8 mouse cellular contexts compared by ENCODE assay signal in genomic region chr3:146150058-146150400, GRCm38 (mm10). TPM values are rescaled to one million over a fixed set of nuclear protein-coding genes. Genes with fewer than 3 reads are reported as not detected.
A peak's percentile ranks its signal among the peaks of the same experiment; 100 is the strongest.
DNase-seq lines count a peak whose midpoint lies in the region; ATAC-seq and TF ChIP-seq lines count a peak whose summit lies in the region.

No protein-coding gene starts in this region.

- no peaks in the 10 kb centered on the region for H3K9me3 ChIP-seq in ES-E14 (ENCODE audit: control insufficient read depth, insufficient read depth, low read depth, low read length)
- H3K9me3 ChIP-seq in lung, postnatal 0 days (ENCODE audit: low read length): no peaks in the 10 kb centered on the region

- peaks cover 0 to 5% of the 10 kb centered on the region in 2 experiments; a peak in 1 of 4 replicates for H3K4me1 ChIP-seq in ES-E14 (ENCODE audit: control insufficient read depth in 2 of 2, insufficient read depth in 2 of 2, low read length in 2 of 2, poor library complexity in 1 of 2)
- H3K4me1 ChIP-seq in brown adipose tissue, adult 24 weeks (ENCODE audit: control insufficient read depth, insufficient read depth, insufficient read length, low read length): no peaks in the 10 kb centered on the region
- 0 out of 2 replicates have a peak, but pooled peaks cover 4% of the 10 kb centered on the region for H3K4me1 ChIP-seq in lung, postnatal 0 days (ENCODE audit: insufficient read depth, low read depth, low read length)

- in situ Hi-C loops in ES-E14 (cut with MboI; ENCODE audit: low sequenced_read_pairs in 2 of 2, unreplicated experiment in 2 of 2): no loop called here

- no peak for DNase-seq in ES-E14 (ENCODE audit: low read depth, low spot score)
- DNase-seq in heart, adult 9 months (ENCODE audit: low spot score in 2 of 2): peak; percentile 25 to 29
- DNase-seq in kidney, adult 9 months: peak; percentile 9
- peak; percentile 49 for DNase-seq in lung, postnatal 0 days (ENCODE audit: low spot score)
- no peak for DNase-seq in cerebellum, adult 9-11 months
- no peak for DNase-seq in frontal cortex, postnatal 10 days (ENCODE audit: low spot score in 2 of 2)

- no peak for TF ChIP-seq EP300 in lung, postnatal 0 days (IDR thresholded peaks at IDR 0.05)

- 1% methylated on average over 20 of the region's 26 CpGs for WGBS in lung, postnatal 0 days

- H3K27me3 ChIP-seq in lung, postnatal 0 days (replicated peaks; ENCODE audit: insufficient read depth, low read length): 0 out of 2 replicates have a peak, but pooled peaks cover 3% of the 10 kb centered on the region

- no peaks in the 10 kb centered on the region for H3K36me3 ChIP-seq in ES-E14 (ENCODE audit: control insufficient read depth, insufficient read depth, low read length, poor library complexity, severe bottlenecking)
- no peaks in the 10 kb centered on the region for H3K36me3 ChIP-seq in lung, postnatal 0 days (ENCODE audit: insufficient read depth, low read length)

- peak; percentile 81 for ATAC-seq in lung, postnatal 0 days
- peak; percentile 54 for ATAC-seq in neutrophil, adult 5-6 weeks (ENCODE audit: extremely low read depth, insufficient number of reproducible peaks, low FRiP score, poor library complexity, severe bottlenecking)

- peak overlapping the region; percentile 70 for H3K4me2 ChIP-seq in lung, postnatal 0 days (replicated peaks; ENCODE audit: low read depth, low read length)

- TF ChIP-seq CTCF in lung, postnatal 0 days (IDR thresholded peaks at IDR 0.05): no peak

- H3K4me3 ChIP-seq in ES-E14 (ENCODE audit: insufficient read depth in 1 of 2, low read depth in 1 of 2, low read length in 2 of 2, poor library complexity in 1 of 2, severe bottlenecking in 1 of 2): peak overlapping the region; percentile 39 to 50; a peak in 3 of 4 replicates
- peak overlapping the region; percentile 58 for H3K4me3 ChIP-seq in brown adipose tissue, adult 24 weeks (ENCODE audit: insufficient read depth, low read depth, low read length)
- peak overlapping the region; percentile 35 for H3K4me3 ChIP-seq in lung, postnatal 0 days (ENCODE audit: low read depth, low read length)

- H3K9ac ChIP-seq in ES-E14 (ENCODE audit: insufficient read depth, low read depth, low read length, poor library complexity, severe bottlenecking): 0 out of 2 replicates have a peak overlapping the region, but pooled peaks have one; percentile 28
- H3K9ac ChIP-seq in lung, postnatal 0 days (replicated peaks; ENCODE audit: low read depth): 0 out of 2 replicates have a peak overlapping the region, but pooled peaks have one; percentile 3

- H3K27ac ChIP-seq in ES-E14 (ENCODE audit: insufficient read depth, low read depth, low read length, poor library complexity, severe bottlenecking): no peak overlapping the region
- H3K27ac ChIP-seq in brown adipose tissue, adult 24 weeks (replicated peaks; ENCODE audit: low read depth, low read length): no peak overlapping the region
- no peak overlapping the region for H3K27ac ChIP-seq in lung, postnatal 0 days (ENCODE audit: low read length)

TF ChIP-seq in ES-E14, 5 proteins besides CTCF, POLR2A, EP300 and RAD21:
- no peak for TF ChIP-seq HCFC1 (IDR thresholded peaks at IDR 0.05; ENCODE audit: borderline replicate concordance, insufficient read depth, low read length)
- no peak for TF ChIP-seq ZC3H11A (IDR thresholded peaks at IDR 0.05; ENCODE audit: borderline replicate concordance, low read depth, low read length)
- no peak for TF ChIP-seq ZNF384 (IDR thresholded peaks at IDR 0.05; ENCODE audit: low read depth, low read length)
- no peak for TF ChIP-seq MAFK (IDR thresholded peaks at IDR 0.05; ENCODE audit: insufficient read depth, low read depth, low read length)
- no peak for TF ChIP-seq CHD2 (IDR thresholded peaks at IDR 0.05; ENCODE audit: low read depth, low read length)
TF ChIP-seq in ES-E14: peak in this region for 0.

RNA-seq across cellular contexts. Expression of gene Mcoln2, which starts 0.4 kb away (rescaled TPM):
- total RNA-seq in ES-E14 (2012; rRNA removed): 0.11 and 0.40 TPM in 2 replicates
- polyA plus RNA-seq in brown adipose tissue, adult 24 weeks (2012; ENCODE audit: insufficient read depth, insufficient read length, missing spikeins): not detected in 2 replicates
- 0.25 and 0.27 TPM in 2 replicates for polyA plus RNA-seq in lung, postnatal 0 days (2015; fragmentation: Nextera tagmentation; extraction: Ambion mirVana)
- total RNA-seq in neutrophil, adult 5-6 weeks (2017): 41.9 and 53.3 TPM in 2 replicates

RNA-seq across cellular contexts. Expression of gene Mcoln3, which starts 32.8 kb away (rescaled TPM):
- total RNA-seq in ES-E14 (2012; rRNA removed): 1.4 and 2.5 TPM in 2 replicates
- not detected in 2 replicates for polyA plus RNA-seq in brown adipose tissue, adult 24 weeks (2012; ENCODE audit: insufficient read depth, insufficient read length, missing spikeins)
- polyA plus RNA-seq in lung, postnatal 0 days (2015; fragmentation: Nextera tagmentation; extraction: Ambion mirVana): 0.52 and 0.55 TPM in 2 replicates
- total RNA-seq in neutrophil, adult 5-6 weeks (2017): 2.8 and 5.6 TPM in 2 replicates

RNA-seq across cellular contexts. Expression of gene Wdr63, which starts 42.1 kb away (rescaled TPM):
- total RNA-seq in ES-E14 (2012; rRNA removed): 0.32 and 0.67 TPM in 2 replicates
- not detected in 2 replicates for polyA plus RNA-seq in brown adipose tissue, adult 24 weeks (2012; ENCODE audit: insufficient read depth, insufficient read length, missing spikeins)
- 2.7 and 2.9 TPM in 2 replicates for polyA plus RNA-seq in lung, postnatal 0 days (2015; fragmentation: Nextera tagmentation; extraction: Ambion mirVana)
- total RNA-seq in neutrophil, adult 5-6 weeks (2017): not detected in 2 replicates

Comparison
In these comparisons a context has a peak if more than half of its experiments do, and no peak if none do; other contexts are left out.
1. DNase-seq: peak in heart, adult 9 months (2 of 2), kidney, adult 9 months (single experiment) and lung, postnatal 0 days (single experiment); none in ES-E14 (single experiment), cerebellum, adult 9-11 months (single experiment) and frontal cortex, postnatal 10 days (0 of 2).
2. RNA of gene Mcoln2, which starts 0.4 kb away (total RNA-seq): 41.9 to 53.3 TPM in neutrophil, adult 5-6 weeks; 0.11 to 0.40 TPM in ES-E14; every median in the first group is over 10 times any median in the second.
3. Peak in every context shown above with its lines, with median percentiles within 50 percentile points of each other: H3K4me3 ChIP-seq.